23 mouse cellular contexts compared by ENCODE assay signal in the genomic region with DNA sequence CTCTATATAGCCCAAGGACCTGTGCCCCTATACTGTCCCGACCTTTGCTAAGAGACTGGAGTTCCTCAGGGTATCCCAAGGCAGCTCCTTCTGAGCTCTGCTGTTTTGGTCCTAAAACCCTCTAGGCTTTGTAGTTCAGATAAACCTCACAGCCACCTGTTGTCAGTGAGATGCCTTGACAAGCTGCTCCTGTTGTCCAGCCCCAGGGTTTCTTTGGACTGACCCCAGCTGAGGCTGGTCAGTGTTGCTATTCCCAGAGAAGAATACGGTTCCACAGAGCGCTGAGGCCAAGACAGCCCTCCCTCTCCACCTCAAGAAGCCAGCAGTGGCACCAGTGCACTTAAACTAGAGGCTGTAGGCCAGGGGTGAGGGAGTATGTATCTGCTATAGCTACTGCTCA. TPM values are rescaled to one million over a fixed set of nuclear protein-coding genes. Genes with fewer than 3 reads are reported as not detected.
DNase-seq lines count a peak whose midpoint lies in the region; ATAC-seq and TF ChIP-seq lines count a peak whose summit lies in the region.
"Had no signal": no experiment of that assay in that cellular context is flagged by ENCODE, and none has a peak within 500 bp of the region (broad histone marks: within the 10 kb centered on the region; RNA-seq: fewer than 3 reads in every experiment).

No protein-coding gene starts in this region.

- no peak for ATAC-seq in midbrain, embryonic 14.5 days (ENCODE audit: low FRiP score, low TSS enrichment)
- ATAC-seq: activated CD4-positive, CD25-positive, alpha-beta regulatory T cell, adult 4 months; forebrain, embryonic 14.5 days; hindbrain, embryonic 16.5 days; intestine, embryonic 15.5 days had no signal

- H3K4me3 ChIP-seq in gastrocnemius, adult 2 months: no peak overlapping the region
- no peak overlapping the region for H3K4me3 ChIP-seq in midbrain, embryonic 10.5 days
- H3K4me3 ChIP-seq in midbrain, embryonic 14.5 days (replicated peaks; ENCODE audit: low read depth, low read length): no peak overlapping the region
- H3K4me3 ChIP-seq: heart, embryonic 13.5 days; hindbrain, embryonic 12.5 days; intestine, embryonic 15.5 days had no signal

- H3K9me3 ChIP-seq in midbrain, embryonic 10.5 days (replicated peaks): no peaks in the 10 kb centered on the region
- no peaks in the 10 kb centered on the region for H3K9me3 ChIP-seq in midbrain, embryonic 14.5 days (ENCODE audit: control insufficient read depth, low read length)
- H3K9me3 ChIP-seq: heart, embryonic 13.5 days; hindbrain, embryonic 12.5 days; intestine, embryonic 15.5 days had no signal

- H3K27me3 ChIP-seq in midbrain, embryonic 10.5 days (ENCODE audit: low read depth, poor library complexity, severe bottlenecking): peaks cover 4% of the 10 kb centered on the region
- H3K27me3 ChIP-seq in midbrain, embryonic 14.5 days (ENCODE audit: control insufficient read depth, insufficient read depth, low read length): no peaks in the 10 kb centered on the region
- H3K27me3 ChIP-seq: hindbrain, embryonic 12.5 days; intestine, embryonic 15.5 days had no signal

- H3K9ac ChIP-seq in midbrain, embryonic 14.5 days (replicated peaks; ENCODE audit: low read length): no peak overlapping the region
- H3K9ac ChIP-seq: heart, embryonic 13.5 days; hindbrain, embryonic 12.5 days; intestine, embryonic 15.5 days had no signal

- peaks cover 33% of the 10 kb centered on the region for H3K4me1 ChIP-seq in midbrain, embryonic 10.5 days
- H3K4me1 ChIP-seq in midbrain, embryonic 14.5 days (ENCODE audit: control insufficient read depth, insufficient read depth, low read length): no peaks in the 10 kb centered on the region

- 59% methylated on average over 3 of the region's 3 CpGs for WGBS in midbrain, embryonic 10.5 days
- 40% methylated on average over 3 of the region's 3 CpGs for WGBS in midbrain, embryonic 14.5 days

- H3K4me2 ChIP-seq in midbrain, embryonic 14.5 days (ENCODE audit: low read length): no peak overlapping the region
- H3K4me2 ChIP-seq: heart, embryonic 13.5 days; hindbrain, embryonic 12.5 days; intestine, embryonic 15.5 days had no signal

- peak; percentile 35 for DNase-seq in embryo, embryonic 10 days (ENCODE audit: low spot score)
- DNase-seq in embryo, embryonic 11 days: no peak
- DNase-seq in gastrocnemius, adult 2 months: peak; percentile 31
- no peak for DNase-seq in gastrocnemius, postnatal 14 days
- no peak for DNase-seq in midbrain, embryonic 10.5 days (ENCODE audit: low spot score)
- DNase-seq in midbrain, embryonic 14.5 days: no peak
- no peak for DNase-seq in kidney, adult 9 months
- DNase-seq: adrenal gland, postnatal 10 days; adrenal gland, postnatal 36 days; cerebellum, adult 2 months; cerebellum, adult 9-11 months; cerebellum, postnatal 25 days; gastrocnemius, postnatal 10 days; heart, adult 11 months; heart, postnatal 14 days; heart, postnatal 4 days; kidney, adult 11 months had no signal

- no peak overlapping the region for H3K27ac ChIP-seq in gastrocnemius, adult 2 months
- peak overlapping the region; percentile 67; the same call in 1 of the 2 replicates for H3K27ac ChIP-seq in midbrain, embryonic 10.5 days (replicated peaks)
- no peak overlapping the region for H3K27ac ChIP-seq in midbrain, embryonic 14.5 days (replicated peaks; ENCODE audit: low read depth, low read length)
- H3K27ac ChIP-seq: heart, embryonic 13.5 days; hindbrain, embryonic 12.5 days; intestine, embryonic 15.5 days had no signal

- no peaks in the 10 kb centered on the region for H3K36me3 ChIP-seq in midbrain, embryonic 10.5 days
- H3K36me3 ChIP-seq in midbrain, embryonic 14.5 days (ENCODE audit: control insufficient read depth, insufficient read depth, low read length): no peaks in the 10 kb centered on the region
- H3K36me3 ChIP-seq: heart, embryonic 13.5 days; hindbrain, embryonic 12.5 days; intestine, embryonic 15.5 days had no signal

- no peak for TF ChIP-seq CTCF in gastrocnemius, adult 2 months (IDR thresholded peaks at IDR 0.05)

- intact Hi-C loops in gastrocnemius, adult 2 months (cut with DNase I): no loop called here
- intact Hi-C loops in gastrocnemius, postnatal 14 days (cut with DNase I; ENCODE audit: low total_unique reads): no loop called here

RNA-seq across cellular contexts. Expression of gene Plxna1, which starts 18.8 kb away (rescaled TPM):
- 10 to 100 TPM; 10.9 to 13.0 TPM for total RNA-seq in gastrocnemius, adult 2 months (2021)
- 10 to 100 TPM; 24.7 to 36.6 TPM for total RNA-seq in gastrocnemius, postnatal 14 days (2021)
- polyA plus RNA-seq in midbrain, embryonic 10.5 days (2016; fragmentation: Nextera tagmentation; extraction: Ambion mirVana): 24.3 and 30.4 TPM in 2 replicates
- 62.6 and 76.4 TPM in 2 replicates for polyA plus RNA-seq in midbrain, embryonic 14.5 days (2014; fragmentation: Nextera tagmentation; extraction: Ambion mirVana)

Comparison
In these comparisons a context has a peak if more than half of its experiments do, and no peak if none do; other contexts are left out.
1. DNase-seq: peak in embryo, embryonic 10 days (single experiment) and gastrocnemius, adult 2 months (single experiment); none in embryo, embryonic 11 days (single experiment), gastrocnemius, postnatal 14 days (single experiment), midbrain, embryonic 10.5 days (single experiment), midbrain, embryonic 14.5 days (single experiment) and kidney, adult 9 months (single experiment).